Mouse (Mus musculus) megakaryocyte, embryonic 14.5 days (primary cell): Measurements from ENCODE around the gene Lmtk2. TPM values are rescaled to one million over a fixed set of nuclear protein-coding genes. Genes with fewer than 3 reads are reported as not detected.

Source experiments
- H3K27me3 ChIP-seq: replicated peaks from 2 replicates; pipeline ENCODE3; 2012; ENCODE audit warnings: inconsistent platforms
- H3K36me3 ChIP-seq: replicated peaks from 2 replicates; pipeline ENCODE3; 2012; ENCODE audit warnings: low read length, inconsistent platforms, mixed read lengths
- H3K4me1 ChIP-seq: 2 replicates; pipeline ENCODE4 v1.6.1; 2012; ENCODE audit warnings: inconsistent platforms
- H3K4me3 ChIP-seq: replicated peaks from 2 replicates; pipeline ENCODE3; 2012; ENCODE audit warnings: moderate library complexity, mild to moderate bottlenecking, inconsistent platforms
- H3K9me3 ChIP-seq: 2 replicates; pipeline ENCODE4 v1.6.1; 2012; ENCODE audit warnings: inconsistent platforms
- FLI1 ChIP-seq: IDR thresholded peaks from 2 replicates; pipeline ENCODE4 v1.6.1; 2012; ENCODE audit warnings: low read length, inconsistent platforms, mixed read lengths
- GATA1 ChIP-seq: IDR thresholded peaks from 3 replicates; pipeline ENCODE4 v1.6.1; 2012; ENCODE audit warnings: mixed read lengths, low read length, inconsistent platforms, borderline replicate concordance
- polyA plus RNA-seq: library from polyadenylated mRNA; stranded (reverse); fragments of >175 nt; gene quantifications from 2 replicates; pipeline ENCODE4 v1.2.3, GENCODE M21; 2012; ENCODE audit warnings: low replicate concordance; ENCODE audit not compliant: insufficient read depth

Lmtk2 gene
- polyA plus RNA-seq, 1 experiment = 2.0 TPM

GRCm38 (mm10) chr5:144105471-144106129 is 5.4 kb downstream of the Lmtk2 start:
- H3K4me1 ChIP-seq = peaks cover 53% of the 10 kb centered on the region

GRCm38 (mm10) chr5:144106130-144106510 is 5.9 kb downstream of the Lmtk2 start:
- Histone ChIP-seq H3K36me3 (no peaks in the 10 kb centered on the region), H3K27me3 (peaks cover 4% of the 10 kb centered on the region), H3K4me1 (peaks cover 57% of the 10 kb centered on the region), H3K4me3 (no peak overlapping the region), H3K9me3 (no peaks in the 10 kb centered on the region)
- TF ChIP-seq FLI1 (no peak), GATA1 (no peak)

More at GRCm38 (mm10) chr5:144105471-144106129, 5.4 kb downstream of the Lmtk2 start:
- no peak for TF ChIP-seq FLI1
- H3K36me3 ChIP-seq = no peaks in the 10 kb centered on the region
- H3K27me3 ChIP-seq = peaks cover 4% of the 10 kb centered on the region
- no peak overlapping the region for H3K4me3 ChIP-seq
- no peaks in the 10 kb centered on the region for H3K9me3 ChIP-seq

- no peak for TF ChIP-seq FLI1
- Histone ChIP-seq H3K27me3 (peaks cover 4% of the 10 kb centered on the region), H3K36me3 (no peaks in the 10 kb centered on the region), H3K4me3 (no peak overlapping the region), H3K9me3 (no peaks in the 10 kb centered on the region), H3K4me1 (peaks cover 52% of the 10 kb centered on the region)
These were observed 9.0 kb downstream of the Lmtk2 start for GRCm38 (mm10) chr5:144109201-144109600.

- TF ChIP-seq GATA1 = no peak
- no peak for TF ChIP-seq FLI1
- no peak overlapping the region for H3K4me3 ChIP-seq
- H3K4me1 ChIP-seq = peaks cover 38% of the 10 kb centered on the region
- no peaks in the 10 kb centered on the region for H3K36me3 ChIP-seq
- H3K9me3 ChIP-seq = no peaks in the 10 kb centered on the region
- H3K27me3 ChIP-seq = peaks cover 4% of the 10 kb centered on the region
These were observed 12.6 kb downstream of the Lmtk2 start for GRCm38 (mm10) chr5:144112574-144113438.

GRCm38 (mm10) chr5:144114068-144114467 is 13.8 kb downstream of the Lmtk2 start:
- no peaks in the 10 kb centered on the region for H3K9me3 ChIP-seq
- no peak for TF ChIP-seq GATA1
- TF ChIP-seq FLI1 = no peak
- H3K36me3 ChIP-seq = no peaks in the 10 kb centered on the region
- H3K4me1 ChIP-seq = peaks cover 34% of the 10 kb centered on the region
- no peak overlapping the region for H3K4me3 ChIP-seq
- peaks cover 4% of the 10 kb centered on the region for H3K27me3 ChIP-seq

GRCm38 (mm10) chr5:144114970-144115627 is 14.9 kb downstream of the Lmtk2 start:
- Histone ChIP-seq H3K36me3 (no peaks in the 10 kb centered on the region), H3K27me3 (peaks cover 9% of the 10 kb centered on the region), H3K4me3 (no peak overlapping the region), H3K4me1 (peaks cover 42% of the 10 kb centered on the region), H3K9me3 (no peaks in the 10 kb centered on the region)
- TF ChIP-seq FLI1 = no peak
- no peak for TF ChIP-seq GATA1

- no peak for TF ChIP-seq GATA1
- TF ChIP-seq FLI1 = no peak
- Histone ChIP-seq H3K4me1 (peaks cover 44% of the 10 kb centered on the region), H3K36me3 (no peaks in the 10 kb centered on the region)
These were observed 15.4 kb downstream of the Lmtk2 start for GRCm38 (mm10) chr5:144115628-144115977.

GRCm38 (mm10) chr5:144118271-144118670 is 18.0 kb downstream of the Lmtk2 start:
- H3K4me3 ChIP-seq = no peak overlapping the region
- TF ChIP-seq GATA1 = no peak
- no peak for TF ChIP-seq FLI1
- H3K4me1 ChIP-seq = peaks cover 47% of the 10 kb centered on the region
- no peaks in the 10 kb centered on the region for H3K9me3 ChIP-seq
- H3K27me3 ChIP-seq = peaks cover 26% of the 10 kb centered on the region
- no peaks in the 10 kb centered on the region for H3K36me3 ChIP-seq

More at GRCm38 (mm10) chr5:144115628-144115977, 15.4 kb downstream of the Lmtk2 start:
- H3K4me3 ChIP-seq = no peak overlapping the region
- H3K27me3 ChIP-seq = peaks cover 13% of the 10 kb centered on the region
- no peaks in the 10 kb centered on the region for H3K9me3 ChIP-seq

- no peaks in the 10 kb centered on the region for H3K9me3 ChIP-seq
- peaks cover 36% of the 10 kb centered on the region for H3K27me3 ChIP-seq
- no peaks in the 10 kb centered on the region for H3K36me3 ChIP-seq
- H3K4me3 ChIP-seq = no peak overlapping the region
- TF ChIP-seq GATA1 (no peak), FLI1 (no peak)
- H3K4me1 ChIP-seq = peaks cover 42% of the 10 kb centered on the region
These were observed 19.1 kb downstream of the Lmtk2 start for GRCm38 (mm10) chr5:144119286-144119685.

- H3K9me3 ChIP-seq = no peaks in the 10 kb centered on the region
- H3K27me3 ChIP-seq = peaks cover 53% of the 10 kb centered on the region
- TF ChIP-seq FLI1 = no peak
- no peak for TF ChIP-seq GATA1
- no peaks in the 10 kb centered on the region for H3K36me3 ChIP-seq
- no peak overlapping the region for H3K4me3 ChIP-seq
- H3K4me1 ChIP-seq = peaks cover 52% of the 10 kb centered on the region
These were observed 21.3 kb downstream of the Lmtk2 start for GRCm38 (mm10) chr5:144121489-144121888.
